Mouse (Mus musculus) neural tube, embryonic 14.5 days (tissue): Measurements from ENCODE around the gene Txlna. TPM values are rescaled to one million over a fixed set of nuclear protein-coding genes. Genes with fewer than 3 reads are reported as not detected.

Experiments
- microRNA-seq: library from miRNA; unstranded; fragments of <30 nt; microRNA quantifications from one replicate; pipeline ENCODE4, GENCODE M21; 2016
- polyA plus RNA-seq: library from polyadenylated mRNA; unstranded; fragments of >200 nt; fragmentation: Nextera tagmentation; extraction: Ambion mirVana; gene quantifications from 2 replicates; pipeline ENCODE4 v1.2.1, GENCODE M21; 2014

Txlna gene
- polyA plus RNA-seq, 1 experiment from 2014 or later: 40.1 TPM

Small RNAs within 50 kb of the gene (microRNA-seq; reads per million reads assigned to microRNA genes)
- not detected for gene Mir7016

Other genes starting within 250 kb of the Txlna start
- 16.1 and 16.2 TPM in 2 replicates for gene Zbtb8b, start 200.2 kb downstream of the Txlna start, polyA plus RNA-seq
- 32.8 and 33.2 TPM in 2 replicates for gene Bsdc1, start 179.5 kb downstream of the Txlna start, polyA plus RNA-seq
- 0.27 and 0.32 TPM in 2 replicates for gene Tssk3, start 150.0 kb downstream of the Txlna start, polyA plus RNA-seq
- gene Fam229a, start 149.9 kb downstream of the Txlna start, polyA plus RNA-seq: 0.64 TPM in 1 of 2 replicates, not detected in the other
- gene Marcksl1, start 127.5 kb downstream of the Txlna start, polyA plus RNA-seq: 1,581 and 1,634 TPM in 2 replicates
- 67.2 and 94.0 TPM in 2 replicates for gene Hdac1, start 98.4 kb downstream of the Txlna start, polyA plus RNA-seq
- gene Lck, start 67.4 kb downstream of the Txlna start, polyA plus RNA-seq: 10.0 and 10.5 TPM in 2 replicates
- not detected in 2 replicates for gene Fam167b, start 62.5 kb downstream of the Txlna start, polyA plus RNA-seq
- 206 and 221 TPM in 2 replicates for gene Eif3i, start 40.4 kb downstream of the Txlna start, polyA plus RNA-seq
- 188 and 191 TPM in 2 replicates for gene Tmem234, start 40.4 kb downstream of the Txlna start, polyA plus RNA-seq
- gene Dcdc2b, start 26.8 kb downstream of the Txlna start, polyA plus RNA-seq: 3.9 and 4.7 TPM in 2 replicates
- 28.2 and 33.3 TPM in 2 replicates for gene Iqcc, start 22.0 kb downstream of the Txlna start, polyA plus RNA-seq
- gene Ccdc28b, start 17.1 kb downstream of the Txlna start, polyA plus RNA-seq: 136 and 141 TPM in 2 replicates
- gene Kpna6, start 31.7 kb upstream of the Txlna start, polyA plus RNA-seq: 17.2 and 19.7 TPM in 2 replicates
- gene Tmem39b, start 55.8 kb upstream of the Txlna start, polyA plus RNA-seq: 22.9 and 23.3 TPM in 2 replicates
- 105 and 141 TPM in 2 replicates for gene Khdrbs1, start 101.2 kb upstream of the Txlna start, polyA plus RNA-seq
- 163 and 234 TPM in 2 replicates for gene Ptp4a2, start 170.2 kb upstream of the Txlna start, polyA plus RNA-seq